Mouse (Mus musculus) cerebellum, postnatal 10 days (tissue): ENCODE measurements around the gene Gm42669.
A peak's percentile ranks its signal among the peaks of the same experiment; 100 is the strongest.

Experiments used
- DNase-seq, 2 experiments: peaks; one replicate each; pipeline ENCODE4 v3.0.0; 2021; ENCODE audit warnings: mixed read lengths in 2 of 2

Gm42669 gene

DNA sequence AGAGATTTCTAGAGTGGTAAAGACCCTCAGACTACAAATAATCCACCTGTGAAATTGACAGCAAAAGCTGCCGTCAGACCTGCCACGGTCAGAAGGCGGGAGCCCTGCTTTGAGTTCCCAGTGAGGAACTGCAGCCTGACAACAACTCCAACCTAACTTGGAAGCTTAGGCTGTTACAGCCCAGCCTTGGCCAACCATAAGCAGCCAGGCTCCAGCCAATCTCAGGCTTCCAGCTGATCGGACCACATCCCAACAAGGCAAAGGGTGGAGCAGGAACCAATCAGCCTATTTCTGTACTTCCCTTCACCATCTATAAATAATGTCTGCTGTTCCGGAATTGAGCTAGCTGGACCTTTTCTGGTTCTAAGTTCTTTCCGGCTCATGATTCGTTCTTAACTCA is 14.5 kb downstream of the Gm42669 start:
- no peak for DNase-seq

DNA sequence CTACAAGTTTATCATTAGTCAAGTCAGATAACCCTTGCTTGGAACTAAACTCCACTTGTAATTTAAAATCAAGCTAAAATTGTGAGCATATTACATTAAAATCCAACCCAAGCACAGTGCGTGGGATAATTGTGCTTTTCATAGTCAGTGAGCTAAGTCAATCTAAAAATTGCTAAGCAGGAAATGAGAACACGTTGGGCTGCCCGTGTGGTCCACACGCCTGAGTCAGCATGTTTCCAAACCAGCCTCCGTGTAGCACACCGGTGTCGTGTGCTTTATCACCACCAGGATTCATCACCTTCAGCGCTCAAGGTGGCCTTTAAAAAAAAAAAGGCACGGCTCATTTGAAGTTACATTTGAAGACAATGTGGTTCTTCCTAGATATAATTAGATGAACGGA is 16.9 kb downstream of the Gm42669 start:
- no peak for DNase-seq

GRCm38 (mm10) chr5:107528856-107529255 is 21.4 kb downstream of the Gm42669 start:
- DNase-seq: no peak

GRCm38 (mm10) chr5:107533590-107533989 is 26.2 kb downstream of the Gm42669 start:
- DNase-seq: no peak

- no peak for DNase-seq
These were observed 27.2 kb downstream of the Gm42669 start, which contains the start of gene 1700028K03Rik for GRCm38 (mm10) chr5:107534581-107534980. Gene 1700028K03Rik (plus strand): TSS chr5:107534709.

DNA sequence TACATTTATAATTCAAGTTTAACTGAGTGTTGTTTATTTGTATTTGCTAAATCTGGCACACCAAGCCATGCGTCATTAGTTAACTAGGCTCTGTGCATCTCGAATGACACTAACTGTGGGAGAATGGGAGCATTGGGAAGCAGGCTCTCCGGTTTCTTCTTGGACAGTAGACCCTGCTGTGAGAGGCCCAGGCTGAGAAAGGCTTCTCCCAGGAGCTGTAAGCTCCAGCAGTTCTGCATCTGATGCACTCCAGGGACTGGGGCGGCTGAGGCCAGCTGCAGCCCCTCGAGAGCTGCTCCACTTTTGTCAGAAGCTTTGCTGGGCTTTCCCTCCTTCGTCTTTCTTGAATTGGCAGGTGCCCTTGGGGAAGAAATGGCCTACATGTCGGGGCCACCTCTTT is 34.3 kb downstream of the Gm42669 start:
- peak; percentile 7 to 9 for DNase-seq

DNA sequence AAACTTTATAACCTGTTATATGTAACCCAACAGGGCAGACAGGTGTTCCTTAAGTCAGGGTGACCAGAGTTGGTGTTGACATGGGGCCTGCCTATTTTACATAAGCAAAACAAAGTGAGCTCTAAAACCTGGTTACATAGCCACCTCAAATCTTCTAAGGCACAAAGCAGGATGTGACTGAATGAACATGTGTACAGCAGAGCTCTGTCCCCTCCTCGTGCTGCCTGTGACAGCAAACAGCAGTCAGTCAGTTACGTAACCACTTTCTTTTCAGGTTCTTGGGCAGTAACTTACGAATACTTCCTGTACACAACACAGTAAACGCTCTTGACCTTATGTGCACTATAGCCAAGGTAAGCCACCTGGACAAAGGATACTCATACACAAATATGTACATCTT is 38.5 kb downstream of the Gm42669 start:
- DNase-seq: no peak

GRCm38 (mm10) chr5:107547955-107548354 is 40.5 kb downstream of the Gm42669 start:
- DNase-seq: no peak

DNA sequence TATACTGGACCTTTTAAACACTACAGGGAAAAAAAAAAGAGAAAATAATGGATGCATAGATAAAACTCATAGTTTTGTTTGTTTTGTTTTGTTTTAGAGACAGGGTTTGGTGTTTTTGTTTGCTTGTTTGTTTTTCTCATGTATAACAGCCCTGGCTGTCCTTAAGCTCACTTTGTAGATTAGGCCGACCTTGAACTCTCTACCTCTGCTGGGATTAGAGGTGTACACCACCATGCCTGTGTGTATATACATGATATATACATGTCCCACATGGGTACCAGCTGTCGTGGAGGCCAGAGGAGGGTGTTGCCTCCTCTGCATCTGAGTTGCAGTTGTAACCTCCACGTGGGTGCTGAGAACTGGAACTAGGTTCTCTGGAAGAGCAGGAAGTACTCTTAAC is 41.0 kb downstream of the Gm42669 start:
- no peak for DNase-seq

DNA sequence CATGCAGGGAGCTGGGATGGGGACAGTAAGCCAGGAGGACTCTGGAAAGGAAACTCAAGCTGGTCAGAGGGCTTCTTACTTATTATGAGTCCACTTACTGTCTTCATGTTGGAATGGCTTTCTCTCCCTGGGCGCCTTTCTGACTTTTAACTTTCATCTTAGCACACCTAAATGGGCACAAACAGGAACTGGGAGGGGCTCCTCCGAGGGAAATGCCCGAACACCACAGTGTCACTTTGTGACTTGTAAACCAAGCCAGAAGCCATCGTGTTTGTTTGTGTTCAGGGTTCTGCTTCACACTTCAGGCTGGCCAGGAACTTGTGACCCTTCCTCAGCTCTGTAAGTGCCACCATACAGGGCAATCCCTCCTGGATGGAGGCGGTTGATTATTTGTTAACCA is 46.9 kb downstream of the Gm42669 start:
- DNase-seq: no peak

DNA sequence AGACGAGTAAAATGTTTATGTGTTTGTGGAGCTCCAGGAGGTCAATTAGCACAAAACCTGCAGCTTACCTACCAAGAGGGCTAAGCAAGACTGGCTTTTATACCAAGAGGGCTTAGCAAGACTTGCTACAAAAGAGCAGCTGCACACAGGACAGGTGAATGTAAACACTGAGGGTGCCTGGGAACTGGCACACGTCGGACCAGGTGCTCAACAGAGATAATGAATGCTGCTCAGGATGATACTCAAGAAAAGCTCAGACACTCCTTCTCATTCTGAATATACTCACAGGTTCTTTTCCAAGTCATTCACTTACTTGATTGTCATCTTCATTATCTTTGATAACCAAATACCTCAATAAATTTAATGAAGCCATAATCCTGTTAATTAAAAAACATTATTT is 49.5 kb downstream of the Gm42669 start:
- DNase-seq: no peak

DNA sequence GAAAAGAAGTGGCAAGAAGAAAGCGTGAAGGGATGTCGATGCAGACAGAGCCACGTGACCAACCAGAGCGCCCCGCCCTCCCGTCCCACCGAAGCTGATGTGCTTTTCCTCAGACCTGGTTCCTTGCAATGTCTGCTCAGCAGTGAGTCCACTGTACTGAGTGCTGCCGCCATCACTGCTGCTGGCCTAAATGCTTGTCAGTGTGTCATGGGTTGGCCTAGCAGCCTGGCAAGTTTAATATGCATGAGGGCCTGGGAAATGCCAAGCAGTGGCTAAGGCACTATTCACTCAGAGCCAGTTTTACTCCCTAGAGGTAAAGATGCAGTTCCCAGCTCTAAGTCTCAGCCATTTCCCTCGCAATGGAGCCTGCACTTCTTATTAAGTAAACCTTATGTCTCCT is 61.7 kb downstream of the Gm42669 start:
- peak in 1 of 2 experiments; percentile 8 for DNase-seq

- DNase-seq: peak; percentile 94 to 95
These were observed 90.1 kb downstream of the Gm42669 start, which contains the start of the genes Rpap2 and Glmn for GRCm38 (mm10) chr5:107597301-107598077. Gene Rpap2 (plus strand): TSS chr5:107597373. Gene Glmn (minus strand): TSS chr5:107597888.

DNA sequence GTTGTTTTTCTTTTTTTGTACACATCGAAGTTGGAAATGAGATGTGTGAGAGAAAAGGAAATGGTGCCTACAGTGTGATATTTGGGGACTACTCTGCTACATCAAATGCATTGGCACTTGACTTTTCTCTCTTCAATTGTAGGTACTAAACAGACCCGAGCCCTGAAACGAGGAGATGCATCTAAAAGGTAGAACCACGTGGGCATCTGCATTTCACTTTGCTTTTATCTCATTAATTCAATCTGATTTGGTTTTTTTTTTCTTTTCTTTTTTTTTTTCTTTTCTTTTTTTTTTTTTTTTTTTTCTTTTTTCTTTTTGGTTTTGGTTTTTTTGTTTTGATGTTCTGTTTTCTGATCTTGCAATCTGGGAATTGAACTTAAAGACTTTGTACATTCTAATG is 91.0 kb downstream of the Gm42669 start:
- peak in 1 of 2 experiments; percentile 12 for DNase-seq

- DNase-seq: peak; percentile 70 to 80
These were observed 103.8 kb downstream of the Gm42669 start for GRCm38 (mm10) chr5:107611224-107611623.

GRCm38 (mm10) chr5:107617986-107618385 is 110.6 kb downstream of the Gm42669 start:
- no peak for DNase-seq

DNA sequence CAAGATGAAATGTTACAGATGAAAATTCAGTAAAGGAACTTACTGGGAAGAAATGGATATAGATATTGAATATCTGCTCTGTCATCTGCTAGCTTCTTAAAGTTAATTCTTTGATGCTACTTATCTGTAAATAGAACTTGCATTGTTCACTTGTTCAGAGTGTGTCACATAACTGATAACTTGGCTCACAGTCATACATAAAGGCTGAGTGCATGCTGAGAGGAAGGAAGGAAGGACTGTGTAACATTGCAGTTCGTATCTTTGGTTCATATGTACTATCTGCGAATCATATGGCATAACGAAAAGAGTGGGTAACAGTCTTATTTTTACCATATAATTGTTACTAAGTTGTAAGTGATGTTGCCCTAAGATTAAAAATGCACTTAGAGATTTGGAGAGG is 113.9 kb downstream of the Gm42669 start:
- no peak for DNase-seq
